Mouse (Mus musculus) thymus, postnatal 4 days (tissue): Measurements from ENCODE around the gene Olfr281.
A peak's percentile ranks its signal among the peaks of the same experiment; 100 is the strongest.

Experiments
- DNase-seq: peaks from one replicate; pipeline ENCODE4 v3.0.0; 2021

The Olfr281 gene

GRCm38 (mm10) chr15:98486433-98487021 lies 34.1 kb downstream of the Olfr281 start:
- no peak for DNase-seq

GRCm38 (mm10) chr15:98491332-98491731 lies 38.9 kb downstream of the Olfr281 start:
- no peak for DNase-seq

GRCm38 (mm10) chr15:98492102-98492501 lies 39.7 kb downstream of the Olfr281 start, which contains the start of gene Olfr279:
Olfr279 (plus strand) TSS chr15:98492402.
- no peak for DNase-seq

GRCm38 (mm10) chr15:98497631-98498030 lies 45.2 kb downstream of the Olfr281 start:
- DNase-seq: no peak

- DNase-seq: no peak
These were observed 50.9 kb downstream of the Olfr281 start for GRCm38 (mm10) chr15:98503317-98503716.

- DNase-seq: peak; percentile 94
These were observed 52.1 kb downstream of the Olfr281 start for GRCm38 (mm10) chr15:98504514-98504913.

- peak; percentile 36 for DNase-seq
These were observed 54.0 kb downstream of the Olfr281 start for GRCm38 (mm10) chr15:98506253-98506957.

- DNase-seq: no peak
These were observed 54.9 kb downstream of the Olfr281 start for GRCm38 (mm10) chr15:98507321-98507720.

GRCm38 (mm10) chr15:98509387-98509786 lies 57.0 kb downstream of the Olfr281 start:
- no peak for DNase-seq
